Mouse (Mus musculus) embryonic facial prominence, embryonic 14.5 days (tissue): Measurements from ENCODE around the gene Plac8. TPM values are rescaled to one million over a fixed set of nuclear protein-coding genes. Genes with fewer than 3 reads are reported as not detected.

Source experiments
- ATAC-seq: fragments of 200-750 bp; cut with Nextera tagmentation; 2 replicates; pipeline ENCODE4 v1.8.0; 2017; ENCODE audit warnings: low read depth, moderate number of reproducible peaks, moderate TSS enrichment
- DNase-seq: peaks from one replicate; pipeline ENCODE4 v3.0.0-alpha.2; 2015; ENCODE audit warnings: low spot score
- H3K27ac ChIP-seq: fragments of 300-500 bp; sonication (generic); replicated peaks from 2 replicates; pipeline ENCODE4 v1.5.1; 2014; ENCODE audit warnings: low read depth, mild to moderate bottlenecking, low read length, moderate library complexity
- H3K27me3 ChIP-seq: fragments of 300-500 bp; sonication (generic); replicated peaks from 2 replicates; pipeline ENCODE4 v1.6.1; 2014; ENCODE audit warnings: low read length; ENCODE audit not compliant: control insufficient read depth, insufficient read depth
- H3K36me3 ChIP-seq: fragments of 300-500 bp; sonication (generic); 2 replicates; pipeline ENCODE4 v1.6.1; 2014; ENCODE audit warnings: low read length, mixed read lengths; ENCODE audit not compliant: control insufficient read depth, insufficient read depth
- H3K4me1 ChIP-seq: fragments of 300-500 bp; sonication (generic); 2 replicates; pipeline ENCODE4 v1.6.1; 2014; ENCODE audit warnings: antibody characterized with exemption, low read length; ENCODE audit not compliant: control insufficient read depth, insufficient read depth
- H3K4me2 ChIP-seq: fragments of 300-500 bp; sonication (generic); 2 replicates; pipeline ENCODE4 v1.6.1; 2014; ENCODE audit warnings: low read depth, mild to moderate bottlenecking, low read length, moderate library complexity, mixed read lengths
- H3K4me3 ChIP-seq: fragments of 300-500 bp; sonication (generic); 2 replicates; pipeline ENCODE4 v1.5.1; 2014; ENCODE audit warnings: low read depth, mild to moderate bottlenecking, low read length
- H3K9ac ChIP-seq: fragments of 300-500 bp; sonication (generic); 2 replicates; pipeline ENCODE4 v1.6.1; 2014; ENCODE audit warnings: low read depth, mild to moderate bottlenecking, low read length, moderate library complexity, mixed read lengths
- H3K9me3 ChIP-seq: fragments of 300-500 bp; sonication (generic); 2 replicates; pipeline ENCODE4 v1.6.1; 2016; ENCODE audit warnings: low read length; ENCODE audit not compliant: control insufficient read depth
- WGBS: fragments of 180-500 bp; shearing (Covaris S2); extraction: QIAGEN DNeasy Blood & Tissue Kit; methylation state at CpG from one replicate; pipeline ENCODE4 v1.1.7; 2014; 5-methylcytosine and 5-hydroxymethylcytosine counted together
- polyA plus RNA-seq: library from polyadenylated mRNA; unstranded; fragments of >200 nt; fragmentation: Nextera tagmentation; extraction: Ambion mirVana; gene quantifications from 2 replicates; pipeline ENCODE4 v1.2.1, GENCODE M21; 2014

Gene Plac8
- polyA plus RNA-seq, 1 experiment from 2014 or later, result 8.6 TPM

DNA sequence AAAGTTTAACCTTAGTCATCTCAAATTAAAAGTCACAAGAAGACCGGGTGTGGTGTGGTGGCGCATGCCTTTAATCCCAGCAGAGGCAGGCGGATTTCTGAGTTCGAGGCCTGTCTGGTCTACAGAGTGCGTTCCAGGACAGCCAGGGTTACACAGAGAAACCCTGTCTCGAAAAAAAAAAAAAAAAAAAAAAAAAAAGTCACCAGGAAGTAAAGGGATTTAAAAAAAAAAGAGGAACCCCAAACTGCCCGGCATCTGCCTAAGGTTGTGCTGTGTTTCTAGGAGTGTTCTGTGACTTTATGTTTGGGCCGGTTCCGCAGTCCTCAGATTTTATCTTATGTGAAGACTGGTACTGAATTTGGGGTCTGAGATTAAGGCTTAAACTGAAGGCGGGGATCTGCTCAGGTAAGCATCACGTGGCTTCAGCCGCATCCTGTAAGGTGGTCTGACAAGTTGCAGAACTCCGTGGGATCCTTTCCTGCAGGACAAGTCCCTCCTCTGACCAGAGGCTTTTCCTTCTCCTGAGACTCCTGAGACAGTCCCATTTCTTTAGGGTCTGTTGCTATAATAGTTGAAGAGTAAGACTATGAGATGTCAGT lies 1.9 kb downstream of the Plac8 start:
- Histone ChIP-seq H3K36me3 (no peaks in the 10 kb centered on the region), H3K4me2 (no peak overlapping the region), H3K4me3 (no peak overlapping the region), H3K4me1 (no peaks in the 10 kb centered on the region), H3K9me3 (no peaks in the 10 kb centered on the region), H3K27ac (no peak overlapping the region), H3K27me3 (no peaks in the 10 kb centered on the region), H3K9ac (no peak overlapping the region)
- WGBS, result 58% methylated on average over 13 of the region's 13 CpGs
- DNase-seq (no peak), ATAC-seq (no peak)

DNA sequence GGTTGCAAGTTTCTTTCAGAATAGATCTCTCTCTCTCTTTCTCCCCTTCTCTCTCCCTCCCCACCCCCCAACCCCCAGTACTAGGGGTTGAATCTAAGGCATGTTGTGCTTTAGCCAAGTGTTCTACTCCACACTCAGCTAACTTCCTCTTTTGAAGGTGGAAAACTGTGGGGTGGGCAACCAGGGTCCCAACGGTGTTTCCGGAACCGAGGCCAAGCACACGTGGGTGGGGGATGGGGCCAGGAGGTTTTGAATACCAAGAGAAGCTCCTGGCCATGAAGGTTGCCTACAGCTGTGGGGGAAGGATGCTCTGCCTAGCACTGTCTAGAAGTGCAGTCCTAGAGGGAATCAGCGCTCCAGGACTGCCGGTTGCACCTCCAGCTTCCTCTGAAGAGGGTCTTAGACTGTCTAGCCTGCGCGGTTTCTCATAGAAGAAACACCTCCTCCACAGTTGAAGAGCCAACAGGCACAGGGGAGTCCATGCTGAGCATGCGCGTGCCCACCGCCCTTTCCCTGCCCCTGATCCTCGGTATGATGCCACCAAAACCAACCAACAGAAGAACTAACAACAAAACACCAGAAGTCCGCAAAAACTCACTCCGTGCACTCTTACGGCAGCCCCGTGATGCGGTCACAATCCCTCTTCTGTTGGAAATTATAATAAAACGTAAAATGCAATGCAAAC lies 2.7 kb downstream of the Plac8 start:
- no peak overlapping the region for H3K4me2 ChIP-seq
- H3K4me3 ChIP-seq, result no peak overlapping the region
- no peaks in the 10 kb centered on the region for H3K36me3 ChIP-seq
- 76% methylated on average over 18 of the region's 18 CpGs for WGBS
- ATAC-seq (no peak), DNase-seq (no peak)
- H3K27ac ChIP-seq, result no peak overlapping the region
- no peaks in the 10 kb centered on the region for H3K4me1 ChIP-seq
- H3K9me3 ChIP-seq, result no peaks in the 10 kb centered on the region
- no peak overlapping the region for H3K9ac ChIP-seq
- H3K27me3 ChIP-seq, result no peaks in the 10 kb centered on the region

DNA sequence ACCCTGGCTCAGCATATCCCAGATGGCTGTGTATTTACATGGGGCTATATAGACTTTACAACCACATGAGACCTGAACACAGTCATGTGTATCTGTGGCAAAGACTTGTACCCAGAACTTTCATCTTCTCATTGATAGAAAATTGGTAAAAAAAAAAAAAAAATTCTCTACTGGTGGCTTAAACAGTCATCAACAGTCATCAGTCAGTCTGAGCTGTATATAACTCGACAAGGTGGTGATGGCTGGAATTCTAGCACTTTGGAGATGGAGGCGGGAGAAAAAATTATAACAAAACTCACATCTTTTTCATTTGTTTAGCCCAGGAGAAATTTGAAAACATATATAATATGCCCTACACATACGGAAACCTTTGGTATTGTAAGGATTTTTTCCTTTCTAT lies 3.2 kb downstream of the Plac8 start:
- ATAC-seq (no peak), DNase-seq (no peak)
- no peak overlapping the region for H3K4me3 ChIP-seq
- WGBS, result 84% methylated on average over 3 of the region's 3 CpGs
- H3K27ac ChIP-seq, result no peak overlapping the region
- H3K27me3 ChIP-seq, result no peaks in the 10 kb centered on the region
- H3K4me1 ChIP-seq, result no peaks in the 10 kb centered on the region
- H3K4me2 ChIP-seq, result no peak overlapping the region
- no peaks in the 10 kb centered on the region for H3K36me3 ChIP-seq
- H3K9me3 ChIP-seq, result no peaks in the 10 kb centered on the region
- no peak overlapping the region for H3K9ac ChIP-seq

DNA sequence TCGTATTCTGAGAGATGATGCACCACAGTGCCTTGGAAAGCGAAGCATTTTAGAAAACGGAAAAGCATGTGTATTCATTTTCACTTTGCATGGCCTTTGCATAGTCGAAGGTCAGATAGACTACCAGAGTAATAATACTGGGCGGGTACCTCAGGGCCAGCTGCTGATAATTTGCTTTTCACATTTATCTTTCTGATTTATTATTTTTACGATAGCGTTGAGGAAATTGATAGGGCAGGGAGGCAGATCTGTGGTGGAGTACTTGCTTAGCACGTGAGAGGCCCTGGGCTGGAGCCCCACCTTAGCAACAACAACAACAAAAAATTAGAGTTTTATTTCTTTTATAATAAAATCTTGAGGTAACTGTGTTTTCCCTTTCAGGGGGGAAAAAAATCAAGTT lies 3.9 kb downstream of the Plac8 start:
- 75% methylated on average over 8 of the region's 8 CpGs for WGBS
- H3K4me2 ChIP-seq, result no peak overlapping the region
- ATAC-seq (no peak), DNase-seq (no peak)
- H3K9me3 ChIP-seq, result no peaks in the 10 kb centered on the region
- no peak overlapping the region for H3K4me3 ChIP-seq
- no peaks in the 10 kb centered on the region for H3K4me1 ChIP-seq
- H3K9ac ChIP-seq, result no peak overlapping the region
- no peak overlapping the region for H3K27ac ChIP-seq
- no peaks in the 10 kb centered on the region for H3K27me3 ChIP-seq
- no peaks in the 10 kb centered on the region for H3K36me3 ChIP-seq

DNA sequence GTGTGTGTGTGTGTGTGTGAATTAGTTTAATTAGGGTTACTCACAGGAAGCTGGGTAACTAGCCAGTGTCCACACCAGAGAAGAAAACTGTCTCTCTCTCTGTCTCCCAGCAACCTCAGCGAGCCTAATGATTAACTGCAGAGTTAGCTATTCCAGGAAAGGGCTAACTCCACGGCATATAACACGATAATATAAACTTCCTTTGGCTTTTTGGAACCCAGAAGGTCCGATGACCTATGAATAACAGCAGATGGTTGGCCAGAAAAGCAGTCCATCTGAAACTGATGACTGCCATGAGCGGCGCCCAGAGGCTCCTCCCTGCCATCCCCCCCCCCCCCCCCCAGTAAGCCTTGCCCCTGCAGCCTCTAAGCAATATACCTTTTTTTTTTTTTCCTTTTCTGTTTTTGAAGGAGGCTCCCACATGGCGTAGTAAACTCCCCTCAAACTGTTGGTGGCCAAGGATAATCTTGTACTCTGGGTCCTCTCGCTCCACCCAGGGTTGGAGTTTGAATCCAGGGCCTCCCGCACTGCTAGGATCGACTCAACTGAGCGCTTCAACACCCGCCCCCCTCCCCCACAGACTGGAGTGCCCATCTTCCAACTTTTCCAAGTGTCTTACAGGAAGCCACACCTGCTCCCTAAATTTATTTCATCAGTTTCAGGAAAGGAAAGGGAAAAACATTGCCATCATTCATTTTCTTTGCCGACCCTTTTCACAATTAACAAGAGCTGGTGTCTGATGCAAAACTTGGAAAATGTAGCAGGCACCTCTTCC lies 4.6 kb downstream of the Plac8 start:
- Histone ChIP-seq H3K27ac (no peak overlapping the region), H3K27me3 (no peaks in the 10 kb centered on the region), H3K4me1 (no peaks in the 10 kb centered on the region), H3K4me3 (no peak overlapping the region), H3K36me3 (no peaks in the 10 kb centered on the region), H3K9ac (no peak overlapping the region), H3K9me3 (no peaks in the 10 kb centered on the region), H3K4me2 (no peak overlapping the region)
- WGBS, result 67% methylated on average over 11 of the region's 13 CpGs
- ATAC-seq (no peak), DNase-seq (no peak)

DNA sequence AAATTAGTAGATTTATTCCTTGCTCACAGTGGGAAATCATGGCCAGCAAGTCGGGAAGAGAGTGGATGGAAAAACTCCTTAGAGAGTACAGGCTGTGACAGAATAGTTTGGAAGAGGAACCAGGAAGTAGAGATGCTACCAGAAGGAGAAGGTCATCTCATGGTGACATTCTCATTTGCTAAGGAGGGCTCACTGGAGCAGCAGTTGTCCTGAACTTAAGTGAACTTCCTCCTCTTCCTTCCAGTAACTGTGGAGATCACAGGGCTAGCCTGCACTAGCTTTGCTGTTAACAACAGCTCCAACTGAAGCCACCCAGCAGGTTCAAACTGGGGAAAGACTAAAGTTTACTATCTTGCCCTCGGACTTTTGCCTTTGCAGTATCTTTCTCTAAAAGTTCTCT lies 5.2 kb downstream of the Plac8 start:
- DNase-seq (no peak), ATAC-seq (no peak)

DNA sequence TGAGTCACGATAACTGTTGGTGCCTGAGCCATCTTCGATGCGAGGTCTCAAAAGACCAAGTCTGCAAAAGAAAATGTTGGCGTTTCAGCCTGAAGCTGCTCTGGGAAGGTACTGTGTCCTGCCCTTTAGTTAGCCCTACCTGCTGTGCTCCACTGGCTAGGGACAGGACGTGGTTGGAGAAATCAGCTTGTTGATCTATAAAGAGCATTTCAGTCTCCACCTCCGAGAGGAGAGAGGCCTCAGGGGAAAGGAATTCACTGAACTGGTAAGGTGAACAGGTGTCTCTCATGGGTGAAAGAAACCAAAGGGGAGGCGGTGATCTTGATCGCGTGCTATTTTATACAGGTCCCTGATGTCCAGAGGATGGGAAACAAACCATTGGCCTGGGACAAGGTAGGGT lies 9.3 kb downstream of the Plac8 start:
- H3K27ac ChIP-seq, result no peak overlapping the region
- 77% methylated on average over 9 of the region's 9 CpGs for whole genome bisulfite sequencing
- DNase-seq, result no peak

More for the DNA sequence above, 5.2 kb downstream of the Plac8 start:
- no peak overlapping the region for H3K4me2 ChIP-seq
- H3K27ac ChIP-seq, result no peak overlapping the region
- H3K9me3 ChIP-seq, result no peaks in the 10 kb centered on the region
- no peak overlapping the region for H3K4me3 ChIP-seq
- H3K4me1 ChIP-seq, result no peaks in the 10 kb centered on the region
- no peak overlapping the region for H3K9ac ChIP-seq
- no peaks in the 10 kb centered on the region for H3K36me3 ChIP-seq
- 79% methylated on average over 2 of the region's 2 CpGs for WGBS
- no peaks in the 10 kb centered on the region for H3K27me3 ChIP-seq

DNA sequence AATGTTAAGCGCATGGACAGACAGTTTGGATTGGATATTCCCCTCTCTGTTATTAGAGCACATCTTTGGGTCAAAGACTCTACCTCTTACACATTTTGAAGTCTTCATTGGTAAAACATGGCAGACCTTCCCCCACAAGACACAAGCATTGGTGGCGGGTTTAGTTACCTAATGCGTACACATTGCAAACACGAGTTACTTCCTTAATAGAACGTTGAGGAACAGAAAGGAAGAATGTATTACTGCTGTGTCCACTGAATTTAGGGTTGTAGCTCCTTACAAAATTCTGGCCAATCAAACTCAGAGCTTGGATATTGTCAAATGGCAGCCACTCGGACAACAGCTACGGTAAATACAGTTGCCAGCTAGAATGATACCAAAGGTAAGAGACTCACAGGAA lies 12.7 kb downstream of the Plac8 start:
- WGBS, result 94% methylated on average over 7 of the region's 7 CpGs
- Histone ChIP-seq H3K27me3 (no peaks in the 10 kb centered on the region), H3K4me1 (no peaks in the 10 kb centered on the region), H3K9me3 (no peaks in the 10 kb centered on the region), H3K36me3 (no peaks in the 10 kb centered on the region), H3K4me3 (no peak overlapping the region), H3K27ac (no peak overlapping the region), H3K4me2 (no peak overlapping the region), H3K9ac (no peak overlapping the region)
- ATAC-seq (no peak), DNase-seq (no peak)

More for the DNA sequence above, 9.3 kb downstream of the Plac8 start:
- no peaks in the 10 kb centered on the region for H3K9me3 ChIP-seq
- no peak for ATAC-seq
- H3K27me3 ChIP-seq, result no peaks in the 10 kb centered on the region
- no peaks in the 10 kb centered on the region for H3K4me1 ChIP-seq
- H3K4me3 ChIP-seq, result no peak overlapping the region
- no peak overlapping the region for H3K4me2 ChIP-seq
- no peak overlapping the region for H3K9ac ChIP-seq
- no peaks in the 10 kb centered on the region for H3K36me3 ChIP-seq
